Mouse (Mus musculus) limb, embryonic 14.5 days (tissue): ENCODE results near the gene Pth2r. TPM values are rescaled to one million over a fixed set of nuclear protein-coding genes. Genes with fewer than 3 reads are reported as not detected.

Source experiments
- ATAC-seq: fragments of 200-750 bp; cut with Nextera tagmentation; 2 replicates; pipeline ENCODE4 v1.8.0; 2017; ENCODE audit warnings: low read depth, moderate number of reproducible peaks, moderate TSS enrichment; ENCODE audit not compliant: low FRiP score
- DNase-seq: peaks from one replicate; pipeline ENCODE4 v3.0.0-alpha.2; 2015; ENCODE audit warnings: low spot score
- H3K27ac ChIP-seq: fragments of 300-500 bp; sonication (generic); replicated peaks from 2 replicates; pipeline ENCODE4 v1.5.1; 2014; ENCODE audit warnings: low read depth, mild to moderate bottlenecking, low read length, moderate library complexity, mixed read lengths
- H3K27me3 ChIP-seq: fragments of 300-500 bp; sonication (generic); 2 replicates; pipeline ENCODE4 v1.6.1; 2014; ENCODE audit warnings: low read length, mixed read lengths; ENCODE audit not compliant: control insufficient read depth, insufficient read depth
- H3K36me3 ChIP-seq: fragments of 300-500 bp; sonication (generic); 2 replicates; pipeline ENCODE4 v1.6.1; 2014; ENCODE audit warnings: mild to moderate bottlenecking, low read length, moderate library complexity, mixed read lengths; ENCODE audit not compliant: control insufficient read depth, insufficient read depth
- H3K4me1 ChIP-seq: fragments of 300-500 bp; sonication (generic); 2 replicates; pipeline ENCODE4 v1.6.1; 2014; ENCODE audit warnings: antibody characterized with exemption, low read length, mixed read lengths; ENCODE audit not compliant: control insufficient read depth, insufficient read depth
- H3K4me2 ChIP-seq: fragments of 300-500 bp; sonication (generic); replicated peaks from 2 replicates; pipeline ENCODE4 v1.6.1; 2014; ENCODE audit warnings: low read depth, mild to moderate bottlenecking, low read length, moderate library complexity; ENCODE audit not compliant: severe bottlenecking
- H3K4me3 ChIP-seq: fragments of 300-500 bp; sonication (generic); replicated peaks from 2 replicates; pipeline ENCODE4 v1.5.1; 2014; ENCODE audit warnings: low read length
- H3K9ac ChIP-seq: fragments of 300-500 bp; sonication (generic); 2 replicates; pipeline ENCODE4 v1.6.1; 2014; ENCODE audit warnings: mild to moderate bottlenecking, low read depth, low read length, moderate library complexity; ENCODE audit not compliant: severe bottlenecking
- H3K9me3 ChIP-seq: fragments of 300-500 bp; sonication (generic); 2 replicates; pipeline ENCODE4 v1.6.1; 2016; ENCODE audit warnings: low read length; ENCODE audit not compliant: control insufficient read depth
- POLR2A ChIP-seq: fragments of 200-500 bp; IDR thresholded peaks from 2 replicates; pipeline ENCODE4 v1.8.0; 2012; ENCODE audit warnings: inconsistent platforms, mild to moderate bottlenecking, moderate library complexity, borderline replicate concordance; ENCODE audit not compliant: insufficient read depth, insufficient read length; ENCODE audit errors: extremely low read depth
- WGBS: fragments of 180-500 bp; shearing (Covaris S2); extraction: QIAGEN DNeasy Blood & Tissue Kit; methylation state at CpG from one replicate; pipeline ENCODE4 v1.1.7; 2014; 5-methylcytosine and 5-hydroxymethylcytosine counted together
- polyA plus RNA-seq, 2 experiments: library from polyadenylated mRNA; depleted of rRNA in 1 of 2; stranded (reverse) in 1 of 2; unstranded in 1 of 2; fragments of >200 nt; fragmentation: Nextera tagmentation in 1 of 2; extraction: Ambion mirVana in 1 of 2; gene quantifications; 2 replicates each; pipeline versions ENCODE4 v1.2.1 to v1.2.3; 2012 to 2014

Gene Pth2r
- polyA plus RNA-seq, 2 experiments, result 0.15 to 0.39 TPM

- no peak for TF ChIP-seq POLR2A
- H3K9ac ChIP-seq, result no peak overlapping the region
- no peak overlapping the region for H3K4me3 ChIP-seq
- H3K4me2 ChIP-seq, result no peak overlapping the region
- H3K27ac ChIP-seq, result no peak overlapping the region
- no peaks in the 10 kb centered on the region for H3K36me3 ChIP-seq
- WGBS, result 85% methylated on average over 8 of the region's 8 CpGs
- peaks cover 5% of the 10 kb centered on the region; the same call in 1 of the 2 replicates for H3K4me1 ChIP-seq
- H3K9me3 ChIP-seq, result no peaks in the 10 kb centered on the region
- DNase-seq, result no peak
- ATAC-seq, result no peak
- H3K27me3 ChIP-seq, result peaks cover 20% of the 10 kb centered on the region
Measured at GRCm38 (mm10) chr1:65315022-65315407, 33.2 kb downstream of the Pth2r start.

DNA sequence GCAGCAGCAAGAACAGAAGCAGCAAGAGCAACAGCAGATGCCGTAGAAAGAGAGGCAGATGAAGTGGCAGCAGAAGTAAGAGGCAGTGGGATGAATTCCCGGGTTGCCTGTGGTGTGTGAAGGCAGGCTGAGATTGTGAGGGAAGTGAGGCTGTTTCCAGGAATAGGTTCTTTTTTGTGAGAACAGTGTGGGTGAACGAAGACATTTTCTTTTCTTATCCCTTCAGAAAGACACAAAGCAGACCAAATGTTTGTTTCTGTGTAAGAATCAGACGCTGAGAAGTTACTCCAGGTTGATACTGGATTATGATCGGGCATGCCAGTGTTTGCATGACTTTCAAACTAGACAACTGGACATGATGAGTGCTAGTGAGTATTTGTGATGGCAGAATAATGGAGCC is 52.2 kb downstream of the Pth2r start:
- ATAC-seq (no peak), DNase-seq (no peak)
- 83% methylated on average over 5 of the region's 5 CpGs for WGBS
- Histone ChIP-seq H3K27ac (no peak overlapping the region), H3K9me3 (no peaks in the 10 kb centered on the region), H3K4me1 (no peaks in the 10 kb centered on the region), H3K4me3 (no peak overlapping the region), H3K36me3 (no peaks in the 10 kb centered on the region), H3K9ac (no peak overlapping the region), H3K27me3 (no peaks in the 10 kb centered on the region), H3K4me2 (no peak overlapping the region)
- no peak for TF ChIP-seq POLR2A

DNA sequence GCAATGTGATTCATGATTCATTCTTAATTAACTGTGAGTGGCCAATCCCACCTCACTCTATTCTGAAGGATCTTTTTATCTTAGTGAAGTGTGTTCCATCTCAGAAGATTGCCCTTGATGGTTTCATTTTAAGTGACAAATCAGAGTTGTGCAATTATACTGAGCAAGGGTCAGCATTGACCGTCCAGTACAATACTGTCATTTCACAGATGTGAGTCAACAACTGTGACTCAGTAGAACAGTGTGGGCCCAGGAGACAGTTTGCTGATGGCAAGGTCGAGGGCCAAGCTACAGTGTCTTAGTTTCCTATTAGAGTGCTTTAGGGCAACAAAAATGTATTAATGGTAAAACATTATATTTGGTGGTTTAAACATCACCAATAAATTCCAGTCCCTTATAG is 55.9 kb downstream of the Pth2r start:
- no peak overlapping the region for H3K9ac ChIP-seq
- H3K27me3 ChIP-seq, result no peaks in the 10 kb centered on the region
- H3K4me3 ChIP-seq, result no peak overlapping the region
- H3K36me3 ChIP-seq, result no peaks in the 10 kb centered on the region
- 74% methylated on average over 2 of the region's 2 CpGs for WGBS
- no peak overlapping the region for H3K27ac ChIP-seq
- no peak for TF ChIP-seq POLR2A
- no peaks in the 10 kb centered on the region for H3K9me3 ChIP-seq
- no peak overlapping the region for H3K4me2 ChIP-seq
- H3K4me1 ChIP-seq, result no peaks in the 10 kb centered on the region
- DNase-seq (no peak), ATAC-seq (no peak)

- H3K9me3 ChIP-seq, result no peaks in the 10 kb centered on the region
- H3K27me3 ChIP-seq, result no peaks in the 10 kb centered on the region
- 61% methylated on average over 2 of the region's 2 CpGs for WGBS
- TF ChIP-seq POLR2A, result no peak
- H3K4me1 ChIP-seq, result no peaks in the 10 kb centered on the region
- H3K4me3 ChIP-seq, result no peak overlapping the region
- ATAC-seq (no peak), DNase-seq (no peak)
- H3K27ac ChIP-seq, result no peak overlapping the region
- no peak overlapping the region for H3K9ac ChIP-seq
- no peak overlapping the region for H3K4me2 ChIP-seq
- H3K36me3 ChIP-seq, result no peaks in the 10 kb centered on the region
Measured at GRCm38 (mm10) chr1:65340240-65340639, 58.4 kb downstream of the Pth2r start.

GRCm38 (mm10) chr1:65352979-65353378 is 71.1 kb downstream of the Pth2r start:
- ATAC-seq (no peak), DNase-seq (no peak)
- Histone ChIP-seq H3K27me3 (no peaks in the 10 kb centered on the region), H3K9me3 (no peaks in the 10 kb centered on the region), H3K4me1 (no peaks in the 10 kb centered on the region), H3K4me3 (no peak overlapping the region), H3K27ac (no peak overlapping the region), H3K9ac (no peak overlapping the region), H3K4me2 (no peak overlapping the region), H3K36me3 (no peaks in the 10 kb centered on the region)
- 73% methylated on average over 2 of the region's 2 CpGs for WGBS
- TF ChIP-seq POLR2A, result no peak

DNA sequence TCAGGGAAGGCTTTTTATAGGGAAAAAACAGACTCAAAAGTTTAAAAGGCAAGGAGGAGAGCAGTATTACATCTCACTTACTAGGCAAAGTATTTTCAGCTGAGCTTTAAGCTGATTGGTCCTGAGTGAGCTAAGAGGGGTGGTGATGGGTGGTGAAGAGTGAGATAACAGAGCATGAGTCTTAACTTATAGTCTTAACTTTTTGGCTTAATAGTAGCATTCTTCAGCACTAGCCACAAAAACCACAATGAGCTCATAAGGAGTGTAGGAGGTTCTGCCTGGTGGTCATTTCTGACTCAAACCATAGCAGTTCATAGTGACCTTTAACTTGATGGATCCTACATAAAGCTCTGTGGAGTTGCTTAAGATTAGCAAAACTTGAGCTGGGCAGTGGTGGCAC is 72.3 kb downstream of the Pth2r start:
- no peaks in the 10 kb centered on the region for H3K4me1 ChIP-seq
- TF ChIP-seq POLR2A, result no peak
- no peak overlapping the region for H3K27ac ChIP-seq
- H3K27me3 ChIP-seq, result no peaks in the 10 kb centered on the region
- H3K36me3 ChIP-seq, result no peaks in the 10 kb centered on the region
- H3K9ac ChIP-seq, result no peak overlapping the region
- ATAC-seq, result no peak
- no peak for DNase-seq
- no peak overlapping the region for H3K4me2 ChIP-seq
- H3K4me3 ChIP-seq, result no peak overlapping the region
- H3K9me3 ChIP-seq, result no peaks in the 10 kb centered on the region
